Mouse (Mus musculus) midbrain, postnatal 0 days (tissue): Measurements from ENCODE around the gene Plekhd1. TPM values are rescaled to one million over a fixed set of nuclear protein-coding genes. Genes with fewer than 3 reads are reported as not detected.

Experiments
- ATAC-seq: fragments of 200-750 bp; cut with Nextera tagmentation; 2 replicates; pipeline ENCODE4 v1.8.0; 2017; ENCODE audit warnings: moderate number of reproducible peaks, mild to moderate bottlenecking, moderate TSS enrichment, moderate library complexity; ENCODE audit not compliant: low FRiP score
- DNase-seq: peaks from one replicate; pipeline ENCODE4 v3.0.0-alpha.2; 2015; ENCODE audit warnings: low spot score
- H3K27ac ChIP-seq: fragments of 300-500 bp; sonication (generic); 2 replicates; pipeline ENCODE4 v1.5.1; 2014; ENCODE audit warnings: low read depth, mild to moderate bottlenecking, low read length, mixed read lengths
- H3K27me3 ChIP-seq: fragments of 300-500 bp; sonication (generic); 2 replicates; pipeline ENCODE4 v1.6.1; 2014; ENCODE audit warnings: low read length, control low read depth, mixed read lengths; ENCODE audit not compliant: insufficient read depth
- H3K36me3 ChIP-seq: fragments of 300-500 bp; sonication (generic); 2 replicates; pipeline ENCODE4 v1.6.1; 2014; ENCODE audit warnings: low read length, control low read depth, mixed read lengths; ENCODE audit not compliant: insufficient read depth
- H3K4me1 ChIP-seq: fragments of 300-500 bp; sonication (generic); 2 replicates; pipeline ENCODE4 v1.6.1; 2014; ENCODE audit warnings: mild to moderate bottlenecking, control low read depth, antibody characterized with exemption, low read length, mixed read lengths; ENCODE audit not compliant: insufficient read depth
- H3K4me2 ChIP-seq: fragments of 300-500 bp; sonication (generic); 2 replicates; pipeline ENCODE4 v1.6.1; 2014; ENCODE audit warnings: low read depth, mild to moderate bottlenecking, low read length, mixed read lengths; ENCODE audit not compliant: poor library complexity, severe bottlenecking
- H3K4me3 ChIP-seq: fragments of 300-500 bp; sonication (generic); 2 replicates; pipeline ENCODE4 v1.5.1; 2014; ENCODE audit warnings: low read depth, mild to moderate bottlenecking, low read length, moderate library complexity
- H3K9ac ChIP-seq: fragments of 300-500 bp; sonication (generic); replicated peaks from 2 replicates; pipeline ENCODE4 v1.6.1; 2014; ENCODE audit warnings: mild to moderate bottlenecking, low read length, moderate library complexity, mixed read lengths; ENCODE audit not compliant: poor library complexity, severe bottlenecking
- H3K9me3 ChIP-seq: fragments of 300-500 bp; sonication (generic); 2 replicates; pipeline ENCODE4 v1.6.1; 2016; ENCODE audit warnings: low read length, control low read depth
- CTCF ChIP-seq: IDR thresholded peaks from 2 replicates; pipeline ENCODE4 v1.5.1; 2016; ENCODE audit warnings: antibody characterized with exemption, mild to moderate bottlenecking
- WGBS: fragments of 180-500 bp; shearing (Covaris S2); extraction: QIAGEN DNeasy Blood & Tissue Kit; methylation state at CpG from one replicate; pipeline ENCODE4 v1.1.7; 2014; 5-methylcytosine and 5-hydroxymethylcytosine counted together
- polyA plus RNA-seq: library from polyadenylated mRNA; unstranded; fragments of >200 nt; fragmentation: Nextera tagmentation; extraction: Ambion mirVana; gene quantifications from 2 replicates; pipeline ENCODE4 v1.2.1, GENCODE M21; 2015
- total RNA-seq: library from RNA; depleted of rRNA; stranded (reverse); fragments of >200 nt; gene quantifications from 2 replicates; pipeline ENCODE4 v1.2.3, GENCODE M21; 2014; rRNA removed

Plekhd1 gene
- total and polyA plus RNA-seq, 2 experiments from 2014 or later, result 2.9 to 4.9 TPM

DNA sequence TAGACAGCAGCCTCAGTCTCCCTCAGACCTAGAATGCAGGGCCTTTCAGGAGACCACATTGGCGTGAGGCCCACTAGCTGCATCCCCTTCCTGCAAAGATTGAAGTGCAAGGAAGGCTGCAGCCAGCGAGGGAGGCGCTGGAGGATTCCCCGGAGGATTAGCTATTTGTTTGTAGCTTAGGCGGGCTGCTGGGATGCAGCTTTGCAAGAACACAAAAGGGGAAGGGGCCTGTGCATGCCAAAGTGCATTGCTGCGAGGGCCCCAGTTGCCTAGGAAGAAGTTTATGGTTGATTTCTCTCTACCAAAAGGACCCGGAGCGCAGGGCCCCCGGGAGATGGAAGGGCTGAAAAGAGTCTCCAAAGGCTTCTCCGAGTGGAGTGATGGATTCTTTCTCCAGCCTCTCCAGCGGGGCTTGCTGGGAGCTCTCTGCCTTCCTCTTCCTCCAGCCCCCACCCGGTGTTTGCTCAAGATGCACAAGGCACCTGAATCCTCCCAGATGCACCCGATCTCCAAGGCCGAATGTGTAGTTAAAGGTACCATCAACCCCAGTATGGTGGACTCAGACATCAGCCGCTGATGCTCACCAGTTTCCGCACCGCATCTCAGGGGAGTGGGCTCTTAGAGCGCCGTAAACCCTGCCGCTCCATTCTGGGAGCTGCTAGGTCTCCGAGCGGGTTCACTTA is 67.5 kb downstream of the Plekhd1 start:
- ATAC-seq (peak; percentile 35), DNase-seq (peak; percentile 82)
- WGBS, result under 1% methylated on average over 21 of the region's 22 CpGs
- no peaks in the 10 kb centered on the region for H3K27me3 ChIP-seq
- H3K27ac ChIP-seq, result peak overlapping the region; percentile 93
- peaks cover 8% of the 10 kb centered on the region for H3K4me1 ChIP-seq
- H3K9ac ChIP-seq, result peak overlapping the region; percentile 80
- peak overlapping the region; percentile 78 for H3K4me2 ChIP-seq
- TF ChIP-seq CTCF, result no peak
- peaks cover 34% of the 10 kb centered on the region for H3K36me3 ChIP-seq
- H3K9me3 ChIP-seq, result peaks cover 18% of the 10 kb centered on the region; the same call in 1 of the 2 replicates
- peak overlapping the region; percentile 47 for H3K4me3 ChIP-seq

DNA sequence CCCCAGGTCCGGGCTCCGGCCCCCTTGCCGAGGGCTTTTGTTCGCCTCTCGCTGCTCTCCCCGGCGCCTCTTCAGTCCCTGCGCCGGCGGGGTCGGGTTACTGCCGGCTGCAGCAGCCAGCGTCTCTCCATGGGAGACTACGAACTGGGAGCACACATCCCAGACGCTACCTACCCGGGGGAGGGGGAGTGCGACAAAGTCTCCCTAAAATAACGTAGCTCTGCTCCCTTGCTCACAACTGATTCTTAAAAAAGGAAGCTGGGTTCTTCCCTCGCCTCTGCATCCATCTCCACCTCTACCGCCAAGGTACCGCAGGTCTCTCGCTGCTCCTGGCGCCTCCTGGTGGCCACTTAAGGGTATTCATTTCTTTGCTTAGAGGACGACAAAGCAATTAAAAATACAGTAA is 68.0 kb downstream of the Plekhd1 start, which contains the start of gene Ccdc177:
Gene Ccdc177 (minus strand): TSS at position 292 of the 406 bp plus-strand sequence.
- TF ChIP-seq CTCF, result peak; percentile 99
- H3K27ac ChIP-seq, result peak within 1 kb of the TSS; percentile 93
- under 1% methylated on average over 24 of the region's 24 CpGs for WGBS

DNA sequence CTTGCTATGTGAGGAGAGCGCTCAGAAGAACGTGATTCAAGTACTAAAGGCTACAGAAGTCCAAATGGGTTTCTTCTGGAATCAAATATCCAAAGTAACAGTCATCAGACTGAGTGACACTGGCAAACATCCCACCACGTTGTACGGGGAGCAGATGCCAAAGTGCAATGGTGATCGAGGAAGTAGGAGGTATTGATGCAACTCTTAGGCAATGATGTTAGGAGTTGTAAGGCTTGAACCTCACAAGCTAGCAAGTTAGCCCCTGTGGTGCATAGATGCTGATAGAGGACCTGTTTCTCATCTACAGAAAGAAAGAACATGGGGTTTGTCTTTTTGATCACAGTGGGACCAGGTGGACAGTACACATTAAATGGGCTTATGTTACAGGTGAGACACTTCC is 70.6 kb downstream of the Plekhd1 start:
- DNase-seq, result no peak
- Histone ChIP-seq H3K27ac (no peak overlapping the region), H3K9me3 (peaks cover 6% of the 10 kb centered on the region; the same call in 1 of the 2 replicates), H3K4me2 (no peak overlapping the region), H3K4me3 (no peak overlapping the region), H3K27me3 (no peaks in the 10 kb centered on the region), H3K4me1 (peaks cover 8% of the 10 kb centered on the region), H3K9ac (no peak overlapping the region), H3K36me3 (peaks cover 7% of the 10 kb centered on the region)
- no peak for ATAC-seq
- TF ChIP-seq CTCF, result no peak
- WGBS, result 89% methylated on average over 5 of the region's 5 CpGs

More for the DNA sequence above, 68.0 kb downstream of the Plekhd1 start, which contains the start of gene Ccdc177:
- DNase-seq, result peak; percentile 91
- Histone ChIP-seq H3K4me3 (peak within 1 kb of the TSS; percentile 47), H3K4me1 (peaks cover 8% of the 10 kb centered on the region), H3K36me3 (peaks cover 30% of the 10 kb centered on the region), H3K9me3 (peaks cover 18% of the 10 kb centered on the region; the same call in 1 of the 2 replicates), H3K4me2 (peak within 1 kb of the TSS; percentile 78), H3K9ac (peak within 1 kb of the TSS; percentile 80), H3K27me3 (no peaks in the 10 kb centered on the region)
- peak; percentile 73 for ATAC-seq

DNA sequence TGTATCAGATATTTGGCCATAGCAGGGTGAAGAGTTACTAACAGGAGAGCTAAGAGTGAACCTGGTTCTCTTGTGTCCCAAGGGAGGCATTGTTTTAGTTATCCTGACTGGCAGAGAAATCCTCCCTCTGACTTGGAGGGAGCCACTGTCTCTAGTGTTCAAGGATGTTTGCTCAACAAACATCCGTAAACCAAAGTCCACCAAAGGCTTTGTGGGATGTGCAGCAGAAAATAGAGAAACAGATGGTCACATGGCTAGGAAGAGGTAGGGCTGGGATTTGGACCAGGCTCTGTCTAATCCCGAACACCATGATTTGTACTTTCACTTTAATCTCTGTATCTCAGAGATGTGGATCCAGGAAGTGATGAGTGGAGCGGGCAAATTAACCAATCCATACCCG is 71.7 kb downstream of the Plekhd1 start:
- no peak for DNase-seq
- H3K36me3 ChIP-seq, result no peaks in the 10 kb centered on the region
- ATAC-seq, result no peak
- no peak overlapping the region for H3K27ac ChIP-seq
- no peaks in the 10 kb centered on the region for H3K9me3 ChIP-seq
- no peak overlapping the region for H3K9ac ChIP-seq
- no peak overlapping the region for H3K4me3 ChIP-seq
- 82% methylated on average over 4 of the region's 4 CpGs for WGBS
- no peaks in the 10 kb centered on the region for H3K27me3 ChIP-seq
- no peak for TF ChIP-seq CTCF
- H3K4me1 ChIP-seq, result peaks cover 3% of the 10 kb centered on the region; the same call in 1 of the 2 replicates
- no peak overlapping the region for H3K4me2 ChIP-seq

DNA sequence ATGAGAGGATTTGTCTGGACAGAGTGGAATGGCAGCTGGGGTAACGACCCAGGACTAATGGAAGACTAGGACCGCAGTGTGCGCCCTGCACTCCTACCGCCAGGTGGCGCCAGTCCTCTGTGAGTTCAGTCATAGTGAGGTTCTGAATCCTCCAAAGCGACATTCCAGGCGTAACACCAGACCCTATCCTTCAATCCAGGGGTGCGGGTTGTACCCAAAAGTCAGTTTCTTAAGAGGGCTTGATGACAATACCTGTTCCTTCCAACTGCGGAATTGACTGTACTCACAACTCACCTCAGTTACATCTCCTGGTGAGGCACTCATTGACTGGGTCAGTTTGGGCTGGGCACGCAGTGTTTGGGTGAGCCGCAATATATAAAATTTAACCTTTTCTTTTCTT is 77.3 kb downstream of the Plekhd1 start:
- H3K9me3 ChIP-seq, result no peaks in the 10 kb centered on the region
- ATAC-seq (peak; percentile 70; the same call in 1 of the 2 replicates), DNase-seq (peak; percentile 91)
- H3K9ac ChIP-seq, result no peak overlapping the region
- H3K4me2 ChIP-seq, result peak overlapping the region; percentile 35; the same call in 1 of the 2 replicates
- WGBS, result 19% methylated on average over 11 of the region's 11 CpGs
- no peak overlapping the region for H3K4me3 ChIP-seq
- H3K36me3 ChIP-seq, result no peaks in the 10 kb centered on the region
- peak; percentile 97 for TF ChIP-seq CTCF
- H3K4me1 ChIP-seq, result no peaks in the 10 kb centered on the region
- H3K27ac ChIP-seq, result no peak overlapping the region
- H3K27me3 ChIP-seq, result no peaks in the 10 kb centered on the region

Other genes with a start within 250 kb of the Plekhd1 start
- gene Exd2, start 229.5 kb upstream of the Plekhd1 start, total RNA-seq, result 40.0 and 43.1 TPM in 2 replicates
- 31.5 and 32.7 TPM in 2 replicates for gene Exd2, start 229.5 kb upstream of the Plekhd1 start, polyA plus RNA-seq
- 83.0 and 83.5 TPM in 2 replicates for gene Galnt16, start 174.3 kb upstream of the Plekhd1 start, total RNA-seq
- 41.1 and 41.6 TPM in 2 replicates for gene Galnt16, start 174.3 kb upstream of the Plekhd1 start, polyA plus RNA-seq
- 17.6 and 23.9 TPM in 2 replicates for gene Slc39a9, start 48.7 kb upstream of the Plekhd1 start, total RNA-seq
- gene Slc39a9, start 48.7 kb upstream of the Plekhd1 start, polyA plus RNA-seq, result 19.3 and 19.7 TPM in 2 replicates
- gene Erh, start 48.2 kb upstream of the Plekhd1 start, total RNA-seq, result 69.5 and 83.4 TPM in 2 replicates
- gene Erh, start 48.2 kb upstream of the Plekhd1 start, polyA plus RNA-seq, result 281 and 289 TPM in 2 replicates
- 22.4 and 25.5 TPM in 2 replicates for gene Ccdc177, start 68.1 kb downstream of the Plekhd1 start, total RNA-seq
- gene Ccdc177, start 68.1 kb downstream of the Plekhd1 start, polyA plus RNA-seq, result 2.1 and 2.4 TPM in 2 replicates
- gene Susd6, start 97.9 kb downstream of the Plekhd1 start, total RNA-seq, result 17.3 and 22.5 TPM in 2 replicates
- 6.4 and 7.4 TPM in 2 replicates for gene Susd6, start 97.9 kb downstream of the Plekhd1 start, polyA plus RNA-seq